Mouse (Mus musculus) yolk sac, embryonic 10.5 days (tissue): ENCODE measurements around the gene Apof.
A peak's percentile ranks its signal among the peaks of the same experiment; 100 is the strongest.

ENCODE experiments used
- DNase-seq: peaks from one replicate; pipeline ENCODE4 v3.0.0-alpha.2; 2017; ENCODE audit warnings: low spot score

Apof gene

DNA sequence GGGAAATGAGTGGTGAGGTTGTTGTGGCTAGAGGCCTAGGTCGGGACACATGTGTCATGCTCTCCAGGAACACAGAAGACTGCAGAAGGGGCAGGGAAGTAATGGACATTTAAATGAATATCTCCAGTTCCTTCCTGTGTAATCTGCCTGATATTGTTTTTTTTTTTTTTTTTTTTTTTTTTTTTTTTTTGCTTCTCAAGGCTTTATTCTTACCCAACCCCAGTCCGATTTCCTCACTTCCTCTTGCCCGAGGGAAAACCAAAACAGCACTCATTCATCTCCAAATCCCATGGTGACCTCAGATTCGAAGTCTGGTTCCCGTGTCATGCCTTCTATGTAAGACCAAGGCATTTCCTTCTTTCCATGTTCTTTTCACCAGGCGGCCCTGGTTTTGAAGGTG lies 29.8 kb downstream of the Apof start:
- no peak for DNase-seq

DNA sequence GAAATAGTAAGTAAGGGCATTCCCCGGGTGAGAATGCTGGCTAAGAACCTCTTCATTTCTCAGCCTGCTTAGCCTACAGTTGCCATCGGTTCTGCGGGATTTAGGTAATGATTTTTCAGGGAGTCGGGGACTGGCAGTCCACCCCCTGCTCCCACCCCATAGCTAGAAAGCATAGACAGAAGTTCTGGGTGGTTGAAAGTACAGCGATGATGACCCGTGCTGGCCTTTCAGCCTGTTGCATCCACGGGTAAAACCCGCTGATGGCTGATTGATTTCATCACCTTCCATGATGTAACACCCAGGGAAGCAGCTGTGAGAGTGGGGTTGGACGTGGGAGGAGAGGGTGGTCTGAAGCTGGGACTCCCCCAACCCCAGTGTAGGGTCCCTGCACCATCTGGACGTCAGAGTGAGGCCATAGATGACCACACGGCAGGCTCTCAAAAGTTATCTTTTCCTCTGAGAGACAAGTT lies 30.3 kb downstream of the Apof start, which contains the start of gene Il23a:
Il23a (minus strand) TSS at position 51 of the 470 bp plus-strand sequence.
- DNase-seq = no peak

DNA sequence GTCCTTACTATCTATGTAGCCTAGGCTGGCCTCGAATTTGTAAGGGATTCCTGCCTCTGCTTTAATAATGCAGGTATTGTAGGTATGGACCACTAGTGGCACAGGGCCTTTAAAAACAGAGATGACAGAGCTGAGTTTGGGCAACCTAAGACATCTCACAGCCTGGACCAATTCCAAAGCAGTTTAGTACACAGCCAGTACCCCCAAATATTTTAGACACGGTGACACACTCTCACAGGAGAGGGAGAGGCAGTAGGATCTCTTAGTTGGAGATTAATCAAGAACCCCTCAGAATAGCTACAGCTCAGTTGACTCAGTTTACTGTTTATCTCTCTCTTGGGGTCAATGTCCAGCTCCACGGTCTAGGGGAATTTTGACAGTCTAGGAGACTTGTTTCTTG lies 33.9 kb downstream of the Apof start:
- no peak for DNase-seq

DNA sequence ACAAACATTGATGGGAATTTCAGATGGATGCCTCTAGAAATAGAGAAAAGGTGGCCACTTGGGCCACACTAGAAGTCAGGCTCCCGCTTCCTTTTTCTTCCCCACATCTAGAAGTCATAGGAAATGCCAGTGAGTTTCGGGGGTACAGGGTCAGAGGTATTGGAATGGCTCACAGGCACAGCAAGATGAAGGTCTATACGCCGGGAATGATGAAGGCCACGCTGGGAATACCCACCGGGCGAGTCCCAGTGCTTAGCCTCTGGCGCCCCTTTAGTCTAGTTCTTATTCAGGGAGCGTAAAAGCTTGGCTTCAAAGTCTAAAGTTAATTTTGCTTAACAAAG lies 34.3 kb downstream of the Apof start:
- no peak for DNase-seq

DNA sequence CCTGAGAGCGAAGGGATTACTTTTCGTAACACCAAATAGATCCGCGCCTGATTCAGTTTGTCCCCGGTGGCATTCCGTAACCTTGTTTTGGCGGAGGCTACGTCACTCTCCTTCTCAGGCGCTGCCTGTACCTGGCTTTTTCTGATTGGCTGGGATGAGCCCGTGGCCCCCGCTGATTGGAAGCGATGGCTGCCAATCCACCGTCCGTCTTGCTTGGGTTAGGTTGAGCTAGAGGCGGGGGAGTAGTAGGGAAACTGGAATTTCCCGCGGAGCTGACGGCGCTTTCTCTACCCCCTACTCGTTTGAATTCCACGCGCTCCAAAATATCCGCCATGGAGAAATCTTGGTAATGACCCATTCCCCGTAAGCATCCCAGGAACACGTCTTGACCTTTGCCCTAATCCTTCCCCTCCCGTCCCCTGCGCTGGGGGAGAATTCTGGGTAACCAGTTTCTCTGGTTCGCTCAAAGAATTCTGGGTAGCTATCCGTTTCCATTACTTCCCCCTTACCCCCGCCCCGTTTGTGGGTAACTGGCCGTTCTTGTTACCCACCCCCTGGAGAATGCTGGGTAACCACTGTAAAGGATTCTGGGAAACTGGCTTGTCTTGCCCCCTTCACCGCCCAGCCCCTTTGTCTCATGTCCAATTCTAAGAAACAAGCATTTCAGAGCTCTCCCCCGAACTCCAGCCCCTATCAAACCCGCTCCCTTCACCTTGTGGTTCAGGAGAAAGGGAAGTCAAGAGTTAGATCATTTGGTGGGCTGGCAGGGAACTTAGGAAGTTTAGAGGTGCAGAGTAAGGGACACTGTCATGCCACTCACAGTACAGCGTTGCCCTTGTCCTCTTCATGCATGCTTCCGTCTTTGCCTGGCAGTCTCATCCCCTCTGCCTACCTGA lies 34.9 kb downstream of the Apof start, which contains the start of gene Pan2:
Pan2 (plus strand) TSS at position 210 of the 896 bp plus-strand sequence.
- DNase-seq = peak; percentile 100

DNA sequence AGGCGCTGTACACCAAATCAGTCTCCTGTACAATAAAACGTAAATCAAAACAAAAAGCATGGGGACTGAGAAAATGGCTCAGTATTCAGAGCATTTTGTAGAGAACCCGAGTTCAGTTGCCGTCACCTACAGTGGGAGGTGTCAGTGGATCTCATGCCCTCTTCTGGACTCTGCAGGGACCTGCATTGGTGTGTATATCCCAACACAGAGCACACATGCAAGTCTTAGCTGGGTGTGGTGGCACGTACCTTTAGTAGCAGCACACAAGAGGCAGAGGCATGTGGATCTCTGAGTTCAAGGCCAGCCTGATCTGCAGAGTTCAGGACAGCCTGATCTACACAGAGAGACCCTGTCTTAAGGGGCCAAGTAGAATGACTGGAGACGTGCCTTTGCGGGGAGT lies 41.2 kb downstream of the Apof start:
- no peak for DNase-seq

DNA sequence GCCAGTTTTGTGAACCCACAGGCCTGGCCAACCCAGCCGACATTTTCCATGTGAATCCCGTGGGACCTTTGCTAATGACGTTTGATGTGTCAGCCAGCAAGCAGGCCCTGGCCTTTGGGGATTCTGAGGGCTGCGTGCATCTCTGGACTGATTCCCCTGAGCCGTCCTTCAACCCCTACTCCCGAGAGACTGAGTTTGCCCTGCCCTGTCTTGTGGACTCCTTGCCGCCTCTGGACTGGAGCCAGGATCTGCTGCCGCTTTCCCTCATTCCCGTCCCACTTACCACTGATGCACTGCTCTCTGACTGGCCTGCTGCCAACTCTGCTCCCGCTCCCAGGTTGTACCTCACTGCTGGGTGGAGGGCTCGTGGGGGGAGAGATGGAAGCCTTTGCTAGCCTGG lies 41.7 kb downstream of the Apof start:
- DNase-seq = no peak

DNA sequence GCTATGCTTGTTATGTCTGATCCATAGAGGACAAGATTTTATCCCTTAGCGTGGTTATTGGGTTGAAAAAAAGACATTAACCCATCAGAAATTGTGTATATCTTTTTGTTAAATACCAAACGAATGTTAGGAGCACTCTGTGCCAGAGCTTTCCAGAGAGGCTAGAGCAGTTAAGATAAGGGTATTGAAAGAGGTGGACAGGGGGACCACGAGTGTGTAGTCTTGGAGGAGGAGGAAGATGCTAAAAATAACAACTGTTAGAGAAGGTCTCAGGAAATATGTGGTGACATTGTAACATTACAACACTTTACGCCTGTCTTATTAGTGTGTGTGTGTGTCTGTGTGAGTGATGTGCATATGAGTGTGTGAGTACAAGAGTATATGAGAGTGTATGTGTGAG lies 42.4 kb downstream of the Apof start:
- no peak for DNase-seq

DNA sequence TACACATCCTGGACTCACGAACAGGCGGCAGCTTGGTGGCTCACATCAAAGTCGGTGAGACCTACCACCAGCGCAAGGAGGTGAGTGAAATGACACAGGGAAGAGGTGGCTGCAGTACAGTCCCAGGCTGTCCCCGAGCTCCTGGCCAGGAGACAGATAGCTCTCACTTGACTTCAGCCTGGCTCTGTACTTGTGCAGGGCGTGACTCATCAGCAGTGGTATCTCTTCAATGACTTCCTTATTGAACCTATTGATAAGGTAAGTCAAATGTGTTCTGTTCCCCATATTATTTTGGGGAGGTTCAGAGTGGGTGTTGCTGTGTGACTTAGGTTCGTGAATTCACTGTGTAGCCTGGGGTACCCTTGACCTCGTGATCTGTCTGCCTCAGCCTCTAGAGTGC lies 47.1 kb downstream of the Apof start:
- DNase-seq = no peak
